Mouse (Mus musculus) ES-Bruce4 (cell line): ENCODE data around the gene Nsa2. TPM values are rescaled to one million over a fixed set of nuclear protein-coding genes. Genes with fewer than 3 reads are reported as not detected.

Source experiments
- H3K27ac ChIP-seq: 2 replicates; pipeline ENCODE4 v1.5.1; 2012; ENCODE audit warnings: low read length, inconsistent platforms; ENCODE audit not compliant: insufficient read depth
- H3K27me3 ChIP-seq: 2 replicates; pipeline ENCODE4 v1.6.1; 2012; ENCODE audit warnings: mild to moderate bottlenecking, low read length, inconsistent platforms; ENCODE audit not compliant: control insufficient read depth, poor library complexity, insufficient read depth, severe bottlenecking
- H3K36me3 ChIP-seq: 2 replicates; pipeline ENCODE4 v1.6.1; 2012; ENCODE audit warnings: inconsistent platforms, mild to moderate bottlenecking, low read length, moderate library complexity; ENCODE audit not compliant: control insufficient read depth, poor library complexity, insufficient read depth, severe bottlenecking
- H3K4me1 ChIP-seq: one replicate; pipeline ENCODE4 v1.8.1; 2011; ENCODE audit warnings: low read length; ENCODE audit not compliant: control insufficient read depth, insufficient read depth
- H3K4me3 ChIP-seq: 2 replicates; pipeline ENCODE4 v1.5.1; 2011; ENCODE audit warnings: low read depth, mild to moderate bottlenecking, low read length
- H3K9ac ChIP-seq: 2 replicates; pipeline ENCODE4 v1.6.1; 2012; ENCODE audit warnings: low read depth, mild to moderate bottlenecking, inconsistent platforms; ENCODE audit not compliant: poor library complexity, severe bottlenecking
- H3K9me3 ChIP-seq: replicated peaks from 2 replicates; pipeline ENCODE4 v1.6.1; 2012; ENCODE audit warnings: mild to moderate bottlenecking, low read length, inconsistent platforms; ENCODE audit not compliant: control insufficient read depth, poor library complexity, insufficient read depth, severe bottlenecking
- CTCF ChIP-seq: IDR thresholded peaks from one replicate; pipeline ENCODE4 v1.8.1; 2011; ENCODE audit warnings: low read depth, low read length
- EP300 ChIP-seq: IDR thresholded peaks from 2 replicates; pipeline ENCODE4 v1.6.1; 2011; ENCODE audit warnings: low read depth, low read length; ENCODE audit not compliant: insufficient read depth
- POLR2A ChIP-seq: IDR thresholded peaks from one replicate; pipeline ENCODE4 v1.8.1; 2011; ENCODE audit warnings: low read length; ENCODE audit not compliant: insufficient read depth
- polyA plus RNA-seq: library from polyadenylated mRNA; stranded (reverse); fragments of >200 nt; gene quantifications from 2 replicates; pipeline ENCODE4 v1.2.4, GENCODE M21; 2011; ENCODE audit warnings: low read depth; ENCODE audit not compliant: missing spikeins, insufficient read depth, insufficient read length

Nsa2 gene
- polyA plus RNA-seq, 1 experiment: 347 TPM

- Histone ChIP-seq H3K4me1 (peaks cover 3% of the 10 kb centered on the region), H3K9me3 (no peaks in the 10 kb centered on the region), H3K4me3 (no peak overlapping the region), H3K9ac (no peak overlapping the region), H3K27me3 (no peaks in the 10 kb centered on the region), H3K27ac (peak overlapping the region; percentile 39; the same call in 1 of the 2 replicates), H3K36me3 (peaks cover 12% of the 10 kb centered on the region)
- no peak for TF ChIP-seq CTCF
- no peak for TF ChIP-seq EP300
- no peak for TF ChIP-seq POLR2A
These were observed 57.5 kb downstream of the Nsa2 start for GRCm38 (mm10) chr13:97080201-97080600.

Other genes starting within 250 kb of the Nsa2 start
- gene Gcnt4, start 213.2 kb downstream of the Nsa2 start, polyA plus RNA-seq: 1.2 and 1.9 TPM in 2 replicates
- gene 1700029F12Rik, start 103.6 kb downstream of the Nsa2 start, polyA plus RNA-seq: not detected in 2 replicates
- 74.6 and 81.9 TPM in 2 replicates for gene Fam169a, start 70.7 kb downstream of the Nsa2 start, polyA plus RNA-seq
- 165 and 181 TPM in 2 replicates for gene Gm6169, start 38.7 kb downstream of the Nsa2 start, polyA plus RNA-seq
- gene Gfm2, start within 50 bp of the Nsa2 start, polyA plus RNA-seq: 55.6 and 70.8 TPM in 2 replicates
- gene Hexb, start 60.4 kb upstream of the Nsa2 start, polyA plus RNA-seq: 53.4 and 59.7 TPM in 2 replicates
- 83.0 TPM in 2 replicates for gene Enc1, start 103.2 kb upstream of the Nsa2 start, polyA plus RNA-seq